ENCODE assay signal across 15 mouse cellular contexts in the genomic region with DNA sequence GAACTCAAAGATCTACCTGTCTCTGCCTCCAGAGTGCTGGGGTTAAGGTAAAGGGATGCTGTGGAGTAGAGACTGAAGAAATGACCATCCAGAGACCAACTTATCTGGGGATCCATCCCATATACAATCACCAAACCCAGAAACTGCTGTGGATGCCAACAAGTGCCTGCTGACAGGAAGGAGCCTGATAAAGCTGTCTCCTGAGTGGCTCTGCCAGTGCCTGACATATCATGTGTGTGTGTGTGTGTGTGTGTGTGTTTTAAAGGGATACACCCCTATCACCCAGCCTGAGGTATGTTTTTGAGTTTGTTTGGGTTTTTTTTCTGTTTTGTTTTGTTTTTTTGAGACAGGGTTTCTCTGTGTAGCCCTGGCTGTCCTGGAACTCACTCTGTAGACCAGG. TPM values are rescaled to one million over a fixed set of nuclear protein-coding genes. Genes with fewer than 3 reads are reported as not detected.
"Had no signal": no experiment of that assay in that cellular context is flagged by ENCODE, and none has a peak within 500 bp of the region (broad histone marks: within the 10 kb centered on the region; RNA-seq: fewer than 3 reads in every experiment).

No protein-coding gene starts in this region.

- H3K4me3 ChIP-seq: left cerebral cortex, adult 2 months; limb, embryonic 15.5 days; midbrain, embryonic 15.5 days; neural tube, embryonic 12.5 days had no signal

- H3K4me2 ChIP-seq: limb, embryonic 15.5 days; midbrain, embryonic 11.5 days; midbrain, embryonic 15.5 days; neural tube, embryonic 12.5 days had no signal

- H3K27ac ChIP-seq: left cerebral cortex, adult 2 months; limb, embryonic 15.5 days; midbrain, embryonic 15.5 days; neural tube, embryonic 12.5 days had no signal

- DNase-seq: kidney, adult 18-20 months; kidney, postnatal 25 days; lung, adult 18-20 months; spleen, adult 18-20 months; thymus, adult 18-20 months; thymus, postnatal 25 days had no signal

- H3K27me3 ChIP-seq: limb, embryonic 15.5 days; midbrain, embryonic 15.5 days; neural tube, embryonic 12.5 days had no signal

- H3K9me3 ChIP-seq: limb, embryonic 15.5 days; midbrain, embryonic 15.5 days; neural tube, embryonic 12.5 days had no signal

- H3K4me1 ChIP-seq: limb, embryonic 15.5 days; neural tube, embryonic 12.5 days had no signal

- ATAC-seq: midbrain, embryonic 15.5 days had no signal

- H3K9ac ChIP-seq: limb, embryonic 15.5 days; midbrain, embryonic 15.5 days; neural tube, embryonic 12.5 days had no signal

- H3K36me3 ChIP-seq: limb, embryonic 15.5 days; midbrain, embryonic 15.5 days; neural tube, embryonic 12.5 days had no signal

RNA-seq across cellular contexts. Expression of a gene that starts 10.0 kb away (rescaled TPM):
- total RNA-seq: layer of hippocampus, postnatal 25 days; left cerebral cortex, adult 2 months; left cerebral cortex, postnatal 14 days; neutrophil, adult 5-6 weeks had no signal

RNA-seq across cellular contexts. Expression of a gene that starts 21.8 kb away (rescaled TPM):
- total RNA-seq: monocyte, adult 5-6 weeks; neutrophil, adult 5-6 weeks had no signal
